Mouse (Mus musculus): ENCODE results near the gene St3gal4. TPM values are rescaled to one million over a fixed set of nuclear protein-coding genes. Genes with fewer than 3 reads are reported as not detected.

St3gal4 gene
- polyA plus RNA-seq, 1 experiment from 2014 or later, result 250 TPM

DNA sequence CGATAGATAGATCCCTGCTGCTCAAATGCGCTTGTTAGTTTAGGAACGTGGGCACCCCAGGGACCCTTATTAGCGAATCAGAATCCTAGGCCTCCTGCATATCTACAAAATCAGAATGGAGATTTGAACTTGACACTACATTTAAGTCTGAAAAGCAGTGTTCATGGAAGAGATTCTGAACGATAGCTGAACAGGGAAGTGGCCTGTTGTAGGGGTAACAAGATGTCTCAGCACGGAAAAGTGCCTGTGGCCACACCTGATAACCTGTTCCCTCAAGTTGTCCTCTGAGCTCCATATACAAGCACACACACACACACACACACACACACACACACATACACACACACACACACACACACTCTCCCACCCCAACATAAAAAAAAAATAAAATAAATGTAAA lies 61.4 kb downstream of the St3gal4 start:
- H3K4me3 ChIP-seq (ENCODE audit: low read length), result no peak overlapping the region
- H3K27me3 ChIP-seq (replicated peaks; ENCODE audit: control insufficient read depth, insufficient read depth, low read length), result no peaks in the 10 kb centered on the region
- no peak overlapping the region for H3K9ac ChIP-seq (ENCODE audit: low read depth, low read length)
- peaks cover 15% of the 10 kb centered on the region for H3K36me3 ChIP-seq (ENCODE audit: control insufficient read depth, insufficient read depth, low read length)
- WGBS, result 85% methylated on average over 6 of the region's 6 CpGs
- ATAC-seq, result no peak
- 0 out of 2 replicates have a peak, but pooled peaks cover 4% of the 10 kb centered on the region for H3K4me1 ChIP-seq (ENCODE audit: control insufficient read depth, insufficient read depth, low read length)
- no peak overlapping the region for H3K27ac ChIP-seq (ENCODE audit: low read length)
- H3K9me3 ChIP-seq (ENCODE audit: control insufficient read depth, low read length), result no peaks in the 10 kb centered on the region
- no peak overlapping the region for H3K4me2 ChIP-seq (ENCODE audit: low read depth, low read length)

DNA sequence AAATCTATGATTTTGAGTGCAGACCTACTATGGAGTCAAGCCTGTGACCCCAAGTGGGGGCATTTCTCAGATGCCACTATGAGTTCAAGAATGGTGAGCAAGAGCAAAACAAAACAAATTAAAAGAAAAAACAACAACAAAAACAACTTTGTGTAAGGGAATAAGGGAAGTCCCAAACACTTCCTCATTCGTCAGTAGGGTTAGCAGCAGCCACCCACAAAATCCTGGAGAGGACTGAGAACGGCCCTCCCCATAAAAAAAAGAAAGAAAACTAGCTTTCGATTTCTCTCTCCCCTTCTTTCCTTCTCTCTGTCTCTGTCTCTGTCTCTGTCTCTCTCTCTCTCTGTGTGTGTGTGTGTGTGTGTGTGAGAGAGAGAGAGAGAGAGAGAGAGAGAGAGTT lies 62.5 kb downstream of the St3gal4 start:
- 0 out of 2 replicates have a peak, but pooled peaks cover 4% of the 10 kb centered on the region for H3K4me1 ChIP-seq (ENCODE audit: control insufficient read depth, insufficient read depth, low read length)
- no peak overlapping the region for H3K4me3 ChIP-seq (ENCODE audit: low read length)
- no peak for ATAC-seq
- 92% methylated on average over 3 of the region's 3 CpGs for whole genome bisulfite sequencing
- H3K27me3 ChIP-seq (replicated peaks; ENCODE audit: control insufficient read depth, insufficient read depth, low read length), result no peaks in the 10 kb centered on the region
- H3K27ac ChIP-seq (ENCODE audit: low read length), result no peak overlapping the region
- H3K4me2 ChIP-seq (ENCODE audit: low read depth, low read length), result no peak overlapping the region
- peaks cover 16% of the 10 kb centered on the region for H3K36me3 ChIP-seq (ENCODE audit: control insufficient read depth, insufficient read depth, low read length)
- no peak overlapping the region for H3K9ac ChIP-seq (ENCODE audit: low read depth, low read length)
- H3K9me3 ChIP-seq (ENCODE audit: control insufficient read depth, low read length), result no peaks in the 10 kb centered on the region

DNA sequence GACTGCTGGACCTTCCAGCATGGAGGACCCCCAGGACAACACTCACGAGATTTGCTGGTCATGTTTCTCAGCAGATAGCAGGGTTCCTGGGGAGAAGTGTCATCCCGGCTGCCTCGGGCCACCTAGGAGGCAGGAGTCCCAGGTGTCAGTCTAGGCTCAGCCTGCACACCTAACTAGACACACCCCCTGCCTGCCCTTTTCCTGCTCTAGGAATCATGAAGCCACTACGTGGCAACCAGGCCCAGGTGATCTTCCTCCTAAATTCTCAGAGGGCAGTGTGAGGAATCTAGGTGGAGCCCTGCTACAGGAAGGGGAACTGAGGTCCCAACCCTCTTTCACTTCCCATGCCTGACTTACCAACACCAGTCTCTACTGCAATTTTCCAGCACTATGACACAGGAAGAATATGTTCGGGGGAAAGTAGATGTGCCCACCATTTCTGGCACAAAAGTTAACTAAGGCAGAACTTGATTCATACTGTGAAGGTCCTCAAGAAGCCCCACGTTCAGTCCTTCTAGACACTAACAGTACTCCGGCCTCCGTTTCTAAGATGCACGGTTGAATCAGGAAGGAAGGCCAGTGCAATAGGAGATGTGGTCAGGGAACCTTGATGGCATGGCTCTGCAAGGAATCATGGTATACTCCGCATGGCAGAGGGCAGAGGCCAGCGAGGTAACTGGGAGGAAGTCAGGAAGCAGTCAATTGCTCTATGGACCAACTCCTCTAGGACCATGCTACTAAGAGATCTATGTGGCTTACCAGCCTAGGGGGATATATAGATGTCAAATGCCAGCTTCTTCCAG lies 63.3 kb downstream of the St3gal4 start:
- peaks cover 16% of the 10 kb centered on the region for H3K36me3 ChIP-seq (ENCODE audit: control insufficient read depth, insufficient read depth, low read length)
- no peak overlapping the region for H3K27ac ChIP-seq (ENCODE audit: low read length)
- H3K27me3 ChIP-seq (replicated peaks; ENCODE audit: control insufficient read depth, insufficient read depth, low read length), result no peaks in the 10 kb centered on the region
- H3K4me2 ChIP-seq (ENCODE audit: low read depth, low read length), result no peak overlapping the region
- no peak for ATAC-seq
- no peak overlapping the region for H3K9ac ChIP-seq (ENCODE audit: low read depth, low read length)
- H3K9me3 ChIP-seq (ENCODE audit: control insufficient read depth, low read length), result no peaks in the 10 kb centered on the region
- H3K4me1 ChIP-seq (ENCODE audit: control insufficient read depth, insufficient read depth, low read length), result peaks cover 4% of the 10 kb centered on the region; the same call in 1 of the 2 replicates
- H3K4me3 ChIP-seq (ENCODE audit: low read length), result no peak overlapping the region
- 89% methylated on average over 11 of the region's 11 CpGs for WGBS

- no peak for ATAC-seq
- H3K27me3 ChIP-seq (replicated peaks; ENCODE audit: control insufficient read depth, insufficient read depth, low read length), result no peaks in the 10 kb centered on the region
- H3K4me2 ChIP-seq (ENCODE audit: low read depth, low read length), result no peak overlapping the region
- H3K36me3 ChIP-seq (ENCODE audit: control insufficient read depth, insufficient read depth, low read length), result peaks cover 16% of the 10 kb centered on the region
- peaks cover 4% of the 10 kb centered on the region; the same call in 1 of the 2 replicates for H3K4me1 ChIP-seq (ENCODE audit: control insufficient read depth, insufficient read depth, low read length)
- no peaks in the 10 kb centered on the region for H3K9me3 ChIP-seq (ENCODE audit: control insufficient read depth, low read length)
- no peak overlapping the region for H3K4me3 ChIP-seq (ENCODE audit: low read length)
- H3K27ac ChIP-seq (ENCODE audit: low read length), result no peak overlapping the region
- 74% methylated on average over 3 of the region's 3 CpGs for WGBS
- H3K9ac ChIP-seq (ENCODE audit: low read depth, low read length), result no peak overlapping the region
Measured at GRCm38 (mm10) chr9:35053669-35054068, 65.4 kb downstream of the St3gal4 start.

DNA sequence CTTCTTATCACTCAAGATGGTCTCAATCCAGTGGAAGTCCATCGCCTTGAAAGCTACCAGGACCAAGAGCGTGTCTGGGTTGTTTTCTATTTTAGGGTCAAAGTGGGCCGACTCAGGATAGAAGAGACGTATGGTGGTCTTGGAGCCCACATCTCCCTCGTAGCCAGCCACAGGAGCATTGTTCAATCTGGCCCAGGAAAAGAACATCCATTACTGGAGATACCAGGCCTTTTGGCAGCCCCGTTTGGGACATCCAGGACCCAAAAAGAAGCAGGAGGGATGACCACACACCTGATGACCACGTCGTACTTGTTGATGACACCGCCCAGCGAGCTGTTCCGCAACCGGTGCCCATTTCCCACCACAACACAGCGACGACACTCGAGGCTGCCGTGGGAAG lies 66.0 kb downstream of the St3gal4 start:
- H3K4me3 ChIP-seq (ENCODE audit: low read length), result no peak overlapping the region
- WGBS, result 91% methylated on average over 16 of the region's 16 CpGs

DNA sequence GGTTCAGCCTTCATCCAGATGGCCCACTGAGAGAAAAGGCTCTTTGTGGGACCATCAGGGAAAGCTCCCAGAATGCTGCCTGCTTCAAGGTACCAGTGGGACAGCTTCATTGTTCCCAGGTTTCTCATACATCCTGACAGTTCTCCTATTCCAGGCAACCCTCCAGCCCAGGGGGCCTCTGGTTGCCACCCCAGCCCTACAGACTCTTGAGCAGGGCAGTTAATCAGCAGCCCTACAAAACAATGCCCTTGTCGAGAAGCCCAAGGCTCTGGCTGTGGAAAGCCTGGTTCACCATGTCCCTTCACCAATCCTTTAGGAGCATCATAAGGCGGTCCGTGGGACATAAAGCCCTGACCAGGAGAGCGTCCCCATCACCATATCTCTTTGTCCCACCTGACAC lies 66.4 kb downstream of the St3gal4 start:
- H3K27ac ChIP-seq (ENCODE audit: low read length), result no peak overlapping the region
- H3K4me3 ChIP-seq (ENCODE audit: low read length), result no peak overlapping the region
- peaks cover 21% of the 10 kb centered on the region for H3K36me3 ChIP-seq (ENCODE audit: control insufficient read depth, insufficient read depth, low read length)
- no peaks in the 10 kb centered on the region; the same call in 1 of the 2 replicates for H3K4me1 ChIP-seq (ENCODE audit: control insufficient read depth, insufficient read depth, low read length)
- no peak overlapping the region for H3K9ac ChIP-seq (ENCODE audit: low read depth, low read length)
- ATAC-seq, result no peak
- no peak overlapping the region for H3K4me2 ChIP-seq (ENCODE audit: low read depth, low read length)
- no peaks in the 10 kb centered on the region for H3K27me3 ChIP-seq (replicated peaks; ENCODE audit: control insufficient read depth, insufficient read depth, low read length)
- WGBS, result 90% methylated on average over 4 of the region's 4 CpGs
- H3K9me3 ChIP-seq (ENCODE audit: control insufficient read depth, low read length), result no peaks in the 10 kb centered on the region

More for the DNA sequence above, 66.0 kb downstream of the St3gal4 start:
- no peaks in the 10 kb centered on the region for H3K9me3 ChIP-seq (ENCODE audit: control insufficient read depth, low read length)
- H3K4me2 ChIP-seq (ENCODE audit: low read depth, low read length), result no peak overlapping the region
- H3K27me3 ChIP-seq (replicated peaks; ENCODE audit: control insufficient read depth, insufficient read depth, low read length), result no peaks in the 10 kb centered on the region
- no peak overlapping the region for H3K27ac ChIP-seq (ENCODE audit: low read length)
- no peak for ATAC-seq
- no peak overlapping the region for H3K9ac ChIP-seq (ENCODE audit: low read depth, low read length)
- H3K36me3 ChIP-seq (ENCODE audit: control insufficient read depth, insufficient read depth, low read length), result peaks cover 18% of the 10 kb centered on the region
- peaks cover under 1% of the 10 kb centered on the region; the same call in 1 of the 2 replicates for H3K4me1 ChIP-seq (ENCODE audit: control insufficient read depth, insufficient read depth, low read length)

- 89% methylated on average over 4 of the region's 4 CpGs for WGBS
- no peak for ATAC-seq
- no peaks in the 10 kb centered on the region for H3K27me3 ChIP-seq (replicated peaks; ENCODE audit: control insufficient read depth, insufficient read depth, low read length)
Measured at GRCm38 (mm10) chr9:35051666-35052065, 67.4 kb downstream of the St3gal4 start.

DNA sequence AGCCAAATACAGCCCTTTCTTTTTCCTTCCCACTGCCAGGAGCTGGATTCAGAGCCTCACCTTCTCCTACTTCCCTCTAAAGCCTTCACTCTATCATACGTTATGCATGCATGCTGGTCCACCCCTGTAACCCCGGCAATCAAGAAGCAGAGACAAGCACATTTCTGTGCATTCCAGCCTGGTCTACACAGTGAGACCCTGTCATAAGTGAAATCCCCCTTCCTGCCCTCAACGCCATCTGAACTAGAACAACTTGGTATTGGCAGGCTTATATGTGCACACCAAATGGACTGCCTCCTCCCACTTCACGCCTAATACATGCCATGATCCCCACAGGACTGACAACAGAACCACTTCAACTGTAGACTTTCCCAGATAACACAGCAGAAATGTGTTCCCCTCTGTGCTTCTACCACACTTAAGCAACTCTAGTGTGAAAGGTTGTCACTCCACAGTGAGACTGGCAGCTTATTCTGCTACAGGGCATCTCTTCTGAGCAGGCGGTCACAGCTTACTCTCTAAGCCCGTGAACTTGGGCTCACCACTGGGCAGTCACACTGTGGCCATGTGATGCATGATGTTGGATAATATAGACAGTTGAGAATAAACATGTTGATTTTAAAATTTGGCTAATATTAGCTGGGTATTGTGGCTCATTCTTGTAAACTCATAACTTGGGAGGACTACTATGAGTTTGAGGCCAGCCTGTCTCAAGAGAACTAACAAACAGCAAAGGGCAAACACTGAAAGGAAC lies 68.2 kb downstream of the St3gal4 start:
- Histone ChIP-seq H3K4me1 (ENCODE audit: control insufficient read depth, insufficient read depth, low read length) (peaks cover 7% of the 10 kb centered on the region), H3K4me3 (ENCODE audit: low read length) (no peak overlapping the region), H3K9ac (ENCODE audit: low read depth, low read length) (no peak overlapping the region), H3K4me2 (ENCODE audit: low read depth, low read length) (no peak overlapping the region), H3K27ac (ENCODE audit: low read length) (0 out of 2 replicates have a peak overlapping the region, but pooled peaks have one; percentile 33), H3K9me3 (ENCODE audit: control insufficient read depth, low read length) (no peaks in the 10 kb centered on the region), H3K27me3 (replicated peaks; ENCODE audit: control insufficient read depth, insufficient read depth, low read length) (no peaks in the 10 kb centered on the region), H3K36me3 (ENCODE audit: control insufficient read depth, insufficient read depth, low read length) (peaks cover 28% of the 10 kb centered on the region)
- no peak for ATAC-seq
- WGBS, result 90% methylated on average over 6 of the region's 6 CpGs

More at GRCm38 (mm10) chr9:35051666-35052065, 67.4 kb downstream of the St3gal4 start:
- no peaks in the 10 kb centered on the region; the same call in 1 of the 2 replicates for H3K4me1 ChIP-seq (ENCODE audit: control insufficient read depth, insufficient read depth, low read length)
- H3K9ac ChIP-seq (ENCODE audit: low read depth, low read length), result no peak overlapping the region
- H3K9me3 ChIP-seq (ENCODE audit: control insufficient read depth, low read length), result no peaks in the 10 kb centered on the region
- H3K4me3 ChIP-seq (ENCODE audit: low read length), result no peak overlapping the region
- no peak overlapping the region for H3K4me2 ChIP-seq (ENCODE audit: low read depth, low read length)
- H3K27ac ChIP-seq (ENCODE audit: low read length), result no peak overlapping the region
- peaks cover 24% of the 10 kb centered on the region for H3K36me3 ChIP-seq (ENCODE audit: control insufficient read depth, insufficient read depth, low read length)

DNA sequence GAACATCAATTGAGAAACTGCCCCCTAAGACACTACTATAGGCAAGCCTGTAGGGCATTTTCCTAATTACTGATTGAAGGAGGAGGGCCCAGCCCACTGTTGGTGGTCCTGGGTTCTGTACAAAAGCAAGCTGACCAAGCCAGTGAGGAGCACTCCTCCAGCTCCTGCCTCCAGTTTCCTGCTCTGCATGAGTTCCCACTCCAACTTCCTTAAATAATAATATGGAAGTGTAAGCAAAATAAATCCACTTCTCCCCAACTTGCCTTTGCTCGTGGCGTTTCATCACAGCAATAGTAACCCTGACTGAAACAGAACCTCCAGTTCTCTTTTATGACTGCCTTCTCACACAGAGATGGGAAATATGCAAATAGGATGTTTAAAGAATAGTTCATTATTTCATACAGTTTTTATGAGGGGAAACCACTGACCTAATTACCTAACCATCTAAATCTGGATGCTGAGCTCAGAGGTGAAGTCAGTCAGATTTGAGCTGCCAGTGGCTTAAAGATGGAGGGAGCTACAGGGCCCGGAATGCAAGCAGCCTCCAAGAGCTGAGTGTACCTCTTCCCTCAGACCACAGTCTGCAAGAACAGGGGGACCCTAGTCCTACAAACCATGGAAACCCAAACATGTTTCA lies 69.1 kb downstream of the St3gal4 start:
- H3K9me3 ChIP-seq (ENCODE audit: control insufficient read depth, low read length), result no peaks in the 10 kb centered on the region
- ATAC-seq, result no peak
- H3K27me3 ChIP-seq (replicated peaks; ENCODE audit: control insufficient read depth, insufficient read depth, low read length), result no peaks in the 10 kb centered on the region
- 66% methylated on average over 3 of the region's 3 CpGs for WGBS
- peaks cover 28% of the 10 kb centered on the region for H3K36me3 ChIP-seq (ENCODE audit: control insufficient read depth, insufficient read depth, low read length)
- H3K9ac ChIP-seq (ENCODE audit: low read depth, low read length), result no peak overlapping the region
- H3K4me2 ChIP-seq (ENCODE audit: low read depth, low read length), result no peak overlapping the region
- no peak overlapping the region for H3K27ac ChIP-seq (ENCODE audit: low read length)
- H3K4me1 ChIP-seq (ENCODE audit: control insufficient read depth, insufficient read depth, low read length), result peaks cover 16% of the 10 kb centered on the region
- H3K4me3 ChIP-seq (ENCODE audit: low read length), result no peak overlapping the region
